Mouse (Mus musculus) hindbrain, embryonic 14.5 days (tissue): ENCODE results near the gene Wdr18. TPM values are rescaled to one million over a fixed set of nuclear protein-coding genes. Genes with fewer than 3 reads are reported as not detected.

Experiments
- ATAC-seq: fragments of 200-750 bp; cut with Nextera tagmentation; 2 replicates; pipeline ENCODE4 v1.8.0; 2017; ENCODE audit warnings: moderate number of reproducible peaks, mild to moderate bottlenecking, moderate TSS enrichment, moderate library complexity; ENCODE audit not compliant: low FRiP score
- DNase-seq: peaks from one replicate; pipeline ENCODE4 v3.0.0-alpha.2; 2015; ENCODE audit warnings: low spot score
- H3K27ac ChIP-seq: fragments of 300-500 bp; sonication (generic); 2 replicates; pipeline ENCODE4 v1.5.1; 2014; ENCODE audit warnings: mild to moderate bottlenecking, moderate library complexity
- H3K27me3 ChIP-seq: fragments of 300-500 bp; sonication (generic); 2 replicates; pipeline ENCODE4 v1.6.1; 2014; ENCODE audit warnings: mild to moderate bottlenecking, low read length, mixed read lengths; ENCODE audit not compliant: control insufficient read depth, insufficient read depth
- H3K36me3 ChIP-seq: fragments of 300-500 bp; sonication (generic); replicated peaks from 2 replicates; pipeline ENCODE4 v1.6.1; 2014; ENCODE audit not compliant: control insufficient read depth, insufficient read depth
- H3K4me1 ChIP-seq: fragments of 300-500 bp; sonication (generic); replicated peaks from 2 replicates; pipeline ENCODE4 v1.6.1; 2014; ENCODE audit warnings: antibody characterized with exemption, low read length, mixed read lengths; ENCODE audit not compliant: control insufficient read depth, insufficient read depth
- H3K4me2 ChIP-seq: fragments of 300-500 bp; sonication (generic); replicated peaks from 2 replicates; pipeline ENCODE4 v1.6.1; 2014; ENCODE audit warnings: mild to moderate bottlenecking, moderate library complexity
- H3K4me3 ChIP-seq: fragments of 300-500 bp; sonication (generic); replicated peaks from 2 replicates; pipeline ENCODE4 v1.5.1; 2014; ENCODE audit warnings: mild to moderate bottlenecking, low read length
- H3K9ac ChIP-seq: fragments of 300-500 bp; sonication (generic); 2 replicates; pipeline ENCODE4 v1.6.1; 2014
- H3K9me3 ChIP-seq: fragments of 300-500 bp; sonication (generic); 2 replicates; pipeline ENCODE4 v1.6.1; 2016; ENCODE audit warnings: low read length; ENCODE audit not compliant: control insufficient read depth
- WGBS: fragments of 180-500 bp; shearing (Covaris S2); extraction: QIAGEN DNeasy Blood & Tissue Kit; methylation state at CpG from one replicate; pipeline ENCODE4 v1.1.7; 2014; 5-methylcytosine and 5-hydroxymethylcytosine counted together
- polyA plus RNA-seq: library from polyadenylated mRNA; unstranded; fragments of >200 nt; fragmentation: Nextera tagmentation; extraction: Ambion mirVana; gene quantifications from 2 replicates; pipeline ENCODE4 v1.2.1, GENCODE M21; 2014

Gene Wdr18
- polyA plus RNA-seq, 1 experiment from 2014 or later, result 91.8 TPM

DNA sequence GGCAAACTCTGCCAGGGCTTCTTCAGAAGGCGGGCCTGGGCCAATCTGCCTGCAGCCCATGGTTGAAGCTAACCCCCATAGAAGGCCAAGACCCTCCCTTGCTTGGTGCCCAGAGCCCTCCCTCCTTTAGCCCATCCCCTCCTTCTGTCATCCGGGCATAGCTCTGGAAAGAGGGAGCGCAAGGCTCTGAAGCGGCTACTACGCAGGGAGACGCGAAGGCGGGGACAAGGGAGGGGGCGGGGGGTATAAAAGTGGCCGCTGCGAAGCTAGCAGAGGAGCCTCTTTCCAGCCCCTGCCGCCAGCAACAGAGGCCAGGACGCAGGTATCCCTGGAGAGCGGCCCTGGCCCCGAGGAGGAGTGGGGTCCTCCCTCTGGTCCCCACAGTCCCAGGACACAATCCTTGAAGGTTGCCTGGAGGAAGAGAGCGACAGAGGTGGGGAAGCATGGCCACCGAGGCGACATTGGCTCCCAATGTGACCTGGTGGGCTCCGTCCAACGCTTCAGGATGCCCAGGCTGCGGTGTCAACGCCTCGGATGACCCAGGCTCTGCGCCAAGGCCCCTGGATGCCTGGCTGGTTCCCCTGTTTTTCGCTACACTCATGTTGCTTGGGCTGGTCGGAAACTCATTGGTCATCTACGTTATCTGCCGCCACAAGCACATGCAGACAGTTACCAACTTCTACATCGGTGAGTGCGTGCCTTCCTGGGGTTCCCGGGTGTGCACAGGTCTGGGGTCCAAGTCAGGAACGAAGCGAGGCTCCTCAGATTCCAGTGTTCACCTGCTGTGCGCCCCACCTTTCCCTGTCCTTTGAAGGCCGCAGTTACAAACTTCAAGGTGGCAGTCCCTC lies 41.5 kb upstream of the Wdr18 start:
- no peak overlapping the region for H3K9ac ChIP-seq
- peaks cover 60% of the 10 kb centered on the region for H3K27me3 ChIP-seq
- ATAC-seq, result no peak
- 6% methylated on average over 35 of the region's 35 CpGs for WGBS
- peaks cover 30% of the 10 kb centered on the region for H3K4me1 ChIP-seq
- H3K27ac ChIP-seq, result no peak overlapping the region
- H3K4me2 ChIP-seq, result no peak overlapping the region
- H3K9me3 ChIP-seq, result no peaks in the 10 kb centered on the region
- DNase-seq, result no peak
- no peak overlapping the region for H3K4me3 ChIP-seq
- H3K36me3 ChIP-seq, result no peaks in the 10 kb centered on the region

- ATAC-seq (no peak), DNase-seq (no peak)
- 0 out of 2 replicates have a peak overlapping the region, but pooled peaks have one; percentile 1 for H3K4me2 ChIP-seq
- H3K27me3 ChIP-seq, result peaks cover 64% of the 10 kb centered on the region
- no peaks in the 10 kb centered on the region for H3K9me3 ChIP-seq
- no peak overlapping the region for H3K4me3 ChIP-seq
- no peak overlapping the region for H3K9ac ChIP-seq
- H3K4me1 ChIP-seq, result peaks cover 26% of the 10 kb centered on the region
- 4% methylated on average over 21 of the region's 21 CpGs for WGBS
- H3K36me3 ChIP-seq, result no peaks in the 10 kb centered on the region
- H3K27ac ChIP-seq, result no peak overlapping the region
These were observed 40.6 kb upstream of the Wdr18 start for GRCm38 (mm10) chr10:79919251-79919849.

DNA sequence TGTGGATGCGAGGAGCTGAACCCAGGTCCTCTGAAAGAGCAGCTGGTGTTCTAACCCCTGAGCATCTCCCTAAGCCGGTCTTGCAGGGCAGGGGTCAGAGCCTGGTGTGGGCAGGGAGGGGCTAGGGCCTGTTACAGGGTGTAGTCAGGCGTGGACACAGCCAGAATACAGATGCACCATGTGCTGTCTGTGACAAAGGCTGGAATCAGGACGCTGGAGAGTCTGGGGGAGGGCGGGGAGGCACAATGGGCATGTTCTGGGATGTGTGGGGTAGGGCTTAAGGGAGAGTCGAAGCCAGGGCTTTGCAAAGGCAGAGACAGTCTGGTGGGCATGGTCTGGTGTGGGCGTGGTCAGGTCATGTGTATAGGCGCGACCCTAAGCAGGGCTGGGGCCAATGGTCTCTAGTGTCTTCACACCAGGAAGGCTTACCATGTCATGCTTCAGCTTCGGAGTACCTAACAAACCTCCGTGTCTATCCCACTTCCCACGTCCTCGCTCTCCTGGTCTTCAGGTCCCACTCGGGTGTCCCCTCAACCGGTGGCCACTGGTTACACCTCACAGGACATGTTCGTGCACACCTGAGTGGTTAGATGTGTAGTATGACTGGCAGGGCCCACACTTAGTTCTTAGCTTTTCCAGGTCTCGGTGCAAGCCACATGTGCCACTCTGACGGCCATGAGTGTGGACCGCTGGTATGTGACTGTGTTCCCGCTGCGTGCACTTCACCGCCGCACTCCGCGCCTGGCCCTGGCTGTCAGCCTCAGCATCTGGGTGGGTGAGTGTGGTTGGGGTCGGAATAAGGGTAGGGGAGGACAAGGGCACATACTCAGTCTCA lies 39.7 kb upstream of the Wdr18 start:
- DNase-seq (no peak), ATAC-seq (0 out of 2 replicates have a peak, but pooled peaks have one; percentile 7)

DNA sequence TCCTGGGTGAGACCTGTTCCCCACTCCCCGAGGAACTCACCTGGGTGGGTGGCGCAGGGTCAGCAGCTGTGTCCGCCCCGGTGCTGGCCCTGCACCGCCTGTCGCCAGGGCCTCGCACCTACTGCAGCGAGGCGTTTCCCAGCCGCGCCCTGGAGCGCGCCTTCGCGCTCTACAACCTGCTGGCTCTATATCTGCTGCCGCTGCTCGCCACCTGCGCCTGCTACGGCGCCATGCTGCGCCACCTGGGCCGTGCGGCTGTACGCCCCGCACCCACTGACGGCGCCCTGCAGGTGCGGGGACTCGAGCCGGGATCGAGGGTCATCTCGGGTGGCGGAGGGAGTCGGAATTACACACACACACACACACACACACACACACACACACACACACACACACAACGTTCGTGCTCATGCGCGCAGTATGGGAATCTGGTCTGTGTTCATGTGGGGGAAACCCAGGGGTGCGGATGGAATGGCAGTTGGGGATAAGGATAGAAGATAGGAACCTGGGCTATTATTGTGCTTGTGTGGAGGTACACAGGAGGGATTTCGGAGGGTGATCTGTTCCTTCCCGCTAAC lies 38.9 kb upstream of the Wdr18 start, which contains the start of gene R3hdm4:
Gene R3hdm4 (minus strand): TSS at position 251 of the 578 bp plus-strand sequence.
- Histone ChIP-seq H3K9ac (peak within 1 kb of the TSS; percentile 28; the same call in 1 of the 2 replicates), H3K9me3 (no peaks in the 10 kb centered on the region), H3K4me2 (peak within 1 kb of the TSS; percentile 48), H3K36me3 (no peaks in the 10 kb centered on the region), H3K4me1 (peaks cover 17% of the 10 kb centered on the region), H3K4me3 (peak within 1 kb of the TSS; percentile 19), H3K27me3 (peaks cover 64% of the 10 kb centered on the region), H3K27ac (no peak within 1 kb of the TSS)
- WGBS, result 2% methylated on average over 41 of the region's 41 CpGs
- no peak for ATAC-seq
- no peak for DNase-seq

More for the DNA sequence above, 39.7 kb upstream of the Wdr18 start:
- Histone ChIP-seq H3K9ac (no peak overlapping the region), H3K4me2 (peak overlapping the region; percentile 48), H3K4me1 (peaks cover 21% of the 10 kb centered on the region), H3K36me3 (no peaks in the 10 kb centered on the region), H3K27me3 (peaks cover 64% of the 10 kb centered on the region), H3K27ac (no peak overlapping the region), H3K4me3 (peak overlapping the region; percentile 19), H3K9me3 (no peaks in the 10 kb centered on the region)
- WGBS, result 17% methylated on average over 26 of the region's 26 CpGs

DNA sequence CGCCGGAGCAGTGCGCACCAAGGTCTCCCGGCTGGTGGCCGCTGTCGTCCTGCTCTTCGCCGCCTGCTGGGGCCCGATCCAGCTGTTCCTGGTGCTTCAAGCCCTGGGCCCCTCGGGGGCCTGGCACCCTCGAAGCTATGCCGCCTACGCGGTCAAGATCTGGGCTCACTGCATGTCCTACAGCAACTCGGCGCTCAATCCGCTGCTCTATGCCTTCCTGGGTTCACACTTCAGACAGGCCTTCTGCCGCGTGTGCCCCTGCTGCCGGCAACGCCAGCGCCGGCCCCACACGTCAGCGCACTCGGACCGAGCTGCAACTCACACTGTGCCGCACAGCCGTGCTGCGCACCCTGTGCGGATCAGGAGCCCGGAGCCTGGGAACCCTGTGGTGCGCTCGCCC lies 38.4 kb upstream of the Wdr18 start:
- H3K36me3 ChIP-seq, result no peaks in the 10 kb centered on the region
- no peak for ATAC-seq
- peak overlapping the region; percentile 28; the same call in 1 of the 2 replicates for H3K9ac ChIP-seq
- H3K27ac ChIP-seq, result no peak overlapping the region
- H3K27me3 ChIP-seq, result peaks cover 64% of the 10 kb centered on the region
- H3K4me2 ChIP-seq, result peak overlapping the region; percentile 48
- WGBS, result under 1% methylated on average over 34 of the region's 34 CpGs
- no peaks in the 10 kb centered on the region for H3K9me3 ChIP-seq
- DNase-seq, result no peak
- peaks cover 15% of the 10 kb centered on the region for H3K4me1 ChIP-seq
- H3K4me3 ChIP-seq, result peak overlapping the region; percentile 19

DNA sequence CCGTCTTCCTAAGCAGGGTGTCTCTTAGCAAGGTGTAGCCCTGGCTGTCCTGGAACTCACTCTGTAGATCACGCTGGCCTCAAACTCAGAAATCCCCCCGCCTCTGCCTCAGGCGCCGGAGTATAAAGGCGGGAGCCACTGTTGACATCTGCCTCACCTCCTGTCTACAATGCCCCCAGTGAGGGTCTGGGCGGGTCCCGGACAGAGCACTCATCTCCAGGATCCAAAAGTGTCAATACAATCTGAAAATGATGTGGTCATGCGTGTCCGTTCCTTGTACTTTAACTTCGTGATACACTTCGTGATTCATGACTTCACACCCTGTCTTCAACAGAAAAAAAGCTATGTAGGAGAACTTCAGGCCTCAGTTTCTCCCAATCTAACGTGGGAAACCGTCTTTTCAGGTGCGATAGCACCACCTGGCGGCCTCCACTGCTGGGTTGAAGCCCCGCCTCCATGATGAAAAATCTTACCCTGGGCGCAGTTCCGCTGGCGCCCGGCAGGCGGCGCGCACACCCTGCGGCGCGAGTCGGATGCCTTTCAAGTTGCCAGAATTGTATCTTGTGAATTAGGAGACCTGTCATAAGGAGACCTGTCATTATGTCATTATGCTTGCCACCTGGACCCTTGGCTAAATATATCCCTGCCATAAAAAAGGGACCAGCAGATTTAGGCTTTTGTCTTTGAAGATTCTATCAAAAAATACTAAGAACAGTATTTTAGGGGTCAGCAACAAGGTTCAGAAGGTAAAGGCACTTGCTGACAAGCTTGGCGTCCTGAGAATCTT lies 34.8 kb upstream of the Wdr18 start:
- no peak overlapping the region for H3K4me3 ChIP-seq
- ATAC-seq, result no peak
- H3K36me3 ChIP-seq, result no peaks in the 10 kb centered on the region
- H3K9me3 ChIP-seq, result no peaks in the 10 kb centered on the region
- DNase-seq, result peak; percentile 95
- H3K27ac ChIP-seq, result 0 out of 2 replicates have a peak overlapping the region, but pooled peaks have one; percentile 30
- H3K27me3 ChIP-seq, result peaks cover 36% of the 10 kb centered on the region
- H3K4me2 ChIP-seq, result peak overlapping the region; percentile 81; the same call in 1 of the 2 replicates
- peaks cover 23% of the 10 kb centered on the region for H3K4me1 ChIP-seq
- H3K9ac ChIP-seq, result no peak overlapping the region
- 12% methylated on average over 29 of the region's 29 CpGs for WGBS

- ATAC-seq (no peak), DNase-seq (no peak)
- peaks cover 28% of the 10 kb centered on the region for H3K27me3 ChIP-seq
- H3K4me2 ChIP-seq, result peak overlapping the region; percentile 81
- H3K4me3 ChIP-seq, result peak overlapping the region; percentile 86
- H3K9ac ChIP-seq, result peak overlapping the region; percentile 84
- peak overlapping the region; percentile 30; the same call in 1 of the 2 replicates for H3K27ac ChIP-seq
- H3K9me3 ChIP-seq, result no peaks in the 10 kb centered on the region
- 14% methylated on average over 15 of the region's 15 CpGs for WGBS
- H3K36me3 ChIP-seq, result peaks cover 2% of the 10 kb centered on the region; the same call in 1 of the 2 replicates
- H3K4me1 ChIP-seq, result peaks cover 26% of the 10 kb centered on the region
These were observed 34.0 kb upstream of the Wdr18 start for GRCm38 (mm10) chr10:79925785-79926490.
